Mouse (Mus musculus) heart, postnatal 0 days (tissue): ENCODE measurements around the gene Wasf2.

Experiments
- CTCF ChIP-seq: IDR thresholded peaks from 2 replicates; pipeline ENCODE4 v1.5.1; 2016; ENCODE audit warnings: antibody characterized with exemption, control low read depth, low read depth
- EP300 ChIP-seq: IDR thresholded peaks from 2 replicates; pipeline ENCODE4 v1.6.1; 2016; ENCODE audit warnings: antibody characterized with exemption, low read depth

DNA sequence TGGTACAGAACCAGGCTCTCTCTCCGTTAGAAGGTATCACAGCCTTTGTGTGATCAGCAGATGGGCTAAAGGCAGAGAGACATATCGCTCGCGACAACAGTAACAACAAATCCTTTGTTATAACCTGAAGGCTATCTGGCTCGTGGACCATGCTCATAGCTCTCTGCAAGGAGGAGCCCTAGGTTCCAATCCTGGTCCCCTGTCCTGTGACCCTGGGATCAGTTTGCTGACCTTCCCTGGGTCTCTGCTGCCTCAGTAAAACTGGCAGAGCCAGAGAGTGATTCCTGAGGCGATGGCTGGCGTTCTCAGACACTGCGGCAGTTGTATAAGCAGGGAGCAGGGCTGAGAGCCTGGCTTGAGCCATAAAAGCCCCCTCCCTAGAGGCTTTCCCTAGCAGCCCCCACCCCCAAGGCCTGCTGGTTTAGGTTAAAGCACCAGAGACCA lies 40.0 kb upstream of the Wasf2 start:
- TF ChIP-seq CTCF (no peak), EP300 (no peak)
